Mouse (Mus musculus) lung, postnatal 36 days (tissue): ENCODE results near the gene Rin2.

ENCODE experiments used
- DNase-seq: peaks from one replicate; pipeline ENCODE4 v3.0.0; 2022; ENCODE audit warnings: mixed read lengths

The Rin2 gene

GRCm38 (mm10) chr2:145675142-145675755 lies at the start of gene Rin2:
Gene Rin2 (plus strand): TSS chr2:145675215.
- DNase-seq, result peak; percentile 89

- DNase-seq, result no peak
Measured at GRCm38 (mm10) chr2:145631123-145631798, 43.8 kb upstream of the Rin2 start.

- peak; percentile 24 for DNase-seq
Measured at GRCm38 (mm10) chr2:145631799-145632174, 43.2 kb upstream of the Rin2 start.

- DNase-seq, result no peak
Measured at GRCm38 (mm10) chr2:145633811-145634210, 41.2 kb upstream of the Rin2 start.

GRCm38 (mm10) chr2:145640255-145640984 lies 34.6 kb upstream of the Rin2 start:
- no peak for DNase-seq

GRCm38 (mm10) chr2:145655373-145655960 lies 19.5 kb upstream of the Rin2 start:
- no peak for DNase-seq

GRCm38 (mm10) chr2:145656121-145656520 lies 18.9 kb upstream of the Rin2 start:
- no peak for DNase-seq

- peak; percentile 21 for DNase-seq
Measured at GRCm38 (mm10) chr2:145656716-145657115, 18.3 kb upstream of the Rin2 start.

- no peak for DNase-seq
Measured at GRCm38 (mm10) chr2:145661242-145661641, 13.8 kb upstream of the Rin2 start.

- DNase-seq, result no peak
Measured at GRCm38 (mm10) chr2:145663899-145664298, 11.1 kb upstream of the Rin2 start.

GRCm38 (mm10) chr2:145664311-145664710 lies 10.7 kb upstream of the Rin2 start:
- no peak for DNase-seq

GRCm38 (mm10) chr2:145668135-145668534 lies 6.9 kb upstream of the Rin2 start:
- no peak for DNase-seq

GRCm38 (mm10) chr2:145670131-145670530 lies 4.9 kb upstream of the Rin2 start:
- DNase-seq, result no peak

GRCm38 (mm10) chr2:145674496-145675141 lies 396 bp upstream of the Rin2 start:
- no peak for DNase-seq

- DNase-seq, result peak; percentile 78
Measured at GRCm38 (mm10) chr2:145675756-145676543, 935 bp downstream of the Rin2 start.

GRCm38 (mm10) chr2:145676544-145676925 lies 1.5 kb downstream of the Rin2 start:
- DNase-seq, result peak; percentile 71

- no peak for DNase-seq
Measured at GRCm38 (mm10) chr2:145676936-145677335, 1.9 kb downstream of the Rin2 start.

- no peak for DNase-seq
Measured at GRCm38 (mm10) chr2:145680141-145680540, 5.1 kb downstream of the Rin2 start.

- no peak for DNase-seq
Measured at GRCm38 (mm10) chr2:145680762-145681161, 5.7 kb downstream of the Rin2 start.

GRCm38 (mm10) chr2:145681626-145682025 lies 6.6 kb downstream of the Rin2 start:
- no peak for DNase-seq

GRCm38 (mm10) chr2:145682924-145683323 lies 7.9 kb downstream of the Rin2 start:
- no peak for DNase-seq

GRCm38 (mm10) chr2:145683536-145683935 lies 8.5 kb downstream of the Rin2 start:
- peak; percentile 81 for DNase-seq
